Mouse (Mus musculus) forebrain, embryonic 16.5 days (tissue): ENCODE results near the gene Slc25a22. TPM values are rescaled to one million over a fixed set of nuclear protein-coding genes. Genes with fewer than 3 reads are reported as not detected.
A peak's percentile ranks its signal among the peaks of the same experiment; 100 is the strongest.

Experiments used
- ATAC-seq: fragments of 200-750 bp; cut with Nextera tagmentation; 2 replicates; pipeline ENCODE4 v1.8.0; 2017; ENCODE audit warnings: mild to moderate bottlenecking, moderate library complexity
- H3K27ac ChIP-seq: fragments of 300-500 bp; sonication (generic); 2 replicates; pipeline ENCODE4 v1.5.1; 2014; ENCODE audit warnings: low read length, control low read depth
- H3K27me3 ChIP-seq: fragments of 300-500 bp; sonication (generic); replicated peaks from 2 replicates; pipeline ENCODE4 v1.6.1; 2014; ENCODE audit warnings: low read length; ENCODE audit not compliant: control insufficient read depth, insufficient read depth
- H3K36me3 ChIP-seq: fragments of 300-500 bp; sonication (generic); 2 replicates; pipeline ENCODE4 v1.6.1; 2014; ENCODE audit not compliant: control insufficient read depth, insufficient read depth
- H3K4me1 ChIP-seq: fragments of 300-500 bp; sonication (generic); replicated peaks from 2 replicates; pipeline ENCODE4 v1.6.1; 2014; ENCODE audit warnings: low read length; ENCODE audit not compliant: control insufficient read depth, insufficient read depth
- H3K4me2 ChIP-seq: fragments of 300-500 bp; sonication (generic); 2 replicates; pipeline ENCODE4 v1.6.1; 2014; ENCODE audit warnings: mild to moderate bottlenecking, low read length, control low read depth
- H3K4me3 ChIP-seq: fragments of 300-500 bp; sonication (generic); replicated peaks from 2 replicates; pipeline ENCODE4 v1.5.1; 2014; ENCODE audit warnings: mild to moderate bottlenecking, low read length, control low read depth
- H3K9ac ChIP-seq: fragments of 300-500 bp; sonication (generic); replicated peaks from 2 replicates; pipeline ENCODE4 v1.6.1; 2014; ENCODE audit warnings: low read depth, low read length, control low read depth
- H3K9me3 ChIP-seq: fragments of 300-500 bp; sonication (generic); 2 replicates; pipeline ENCODE4 v1.6.1; 2016; ENCODE audit warnings: low read length; ENCODE audit not compliant: control insufficient read depth
- WGBS: fragments of 180-500 bp; shearing (Covaris S2); extraction: QIAGEN DNeasy Blood & Tissue Kit; methylation state at CpG from one replicate; pipeline ENCODE4 v1.1.7; 2014; 5-methylcytosine and 5-hydroxymethylcytosine counted together
- polyA plus RNA-seq: library from polyadenylated mRNA; unstranded; fragments of >200 nt; fragmentation: Nextera tagmentation; extraction: Ambion mirVana; gene quantifications from 2 replicates; pipeline ENCODE4 v1.2.1, GENCODE M21; 2015

Gene Slc25a22
- polyA plus RNA-seq, 1 experiment from 2014 or later, result 111 TPM

GRCm38 (mm10) chr7:141391625-141392551 lies 45.8 kb downstream of the Slc25a22 start, which contains the start of gene Taldo1:
Gene Taldo1 (plus strand): TSS chr7:141392199.
- Histone ChIP-seq H3K27ac (peak within 1 kb of the TSS; percentile 76), H3K36me3 (peaks cover 4% of the 10 kb centered on the region; the same call in 1 of the 2 replicates), H3K27me3 (no peaks in the 10 kb centered on the region), H3K4me2 (peak within 1 kb of the TSS; percentile 97), H3K4me1 (peaks cover 13% of the 10 kb centered on the region), H3K9me3 (no peaks in the 10 kb centered on the region), H3K9ac (peak within 1 kb of the TSS; percentile 87), H3K4me3 (peak within 1 kb of the TSS; percentile 79)
- peak; percentile 97 for ATAC-seq
- under 1% methylated on average over 57 of the region's 57 CpGs for WGBS

GRCm38 (mm10) chr7:141390326-141391259 lies 47.1 kb downstream of the Slc25a22 start:
- peaks cover 13% of the 10 kb centered on the region for H3K4me1 ChIP-seq
- no peaks in the 10 kb centered on the region for H3K9me3 ChIP-seq
- no peaks in the 10 kb centered on the region for H3K27me3 ChIP-seq
- H3K36me3 ChIP-seq, result no peaks in the 10 kb centered on the region
- H3K4me3 ChIP-seq, result no peak overlapping the region
- H3K9ac ChIP-seq, result no peak overlapping the region
- H3K4me2 ChIP-seq, result no peak overlapping the region
- no peak for ATAC-seq
- no peak overlapping the region for H3K27ac ChIP-seq
- 63% methylated on average over 9 of the region's 9 CpGs for WGBS

GRCm38 (mm10) chr7:141388487-141389109 lies 49.1 kb downstream of the Slc25a22 start:
- H3K4me1 ChIP-seq, result peaks cover 13% of the 10 kb centered on the region
- H3K27me3 ChIP-seq, result no peaks in the 10 kb centered on the region
- H3K4me2 ChIP-seq, result no peak overlapping the region
- no peak for ATAC-seq
- H3K9me3 ChIP-seq, result no peaks in the 10 kb centered on the region
- no peak overlapping the region for H3K27ac ChIP-seq
- H3K9ac ChIP-seq, result no peak overlapping the region
- no peak overlapping the region for H3K4me3 ChIP-seq
- 66% methylated on average over 3 of the region's 3 CpGs for WGBS
- H3K36me3 ChIP-seq, result no peaks in the 10 kb centered on the region

- H3K27ac ChIP-seq, result no peak overlapping the region
- peaks cover 10% of the 10 kb centered on the region for H3K4me1 ChIP-seq
- no peaks in the 10 kb centered on the region for H3K9me3 ChIP-seq
- no peak for ATAC-seq
- no peak overlapping the region for H3K4me3 ChIP-seq
- no peaks in the 10 kb centered on the region for H3K36me3 ChIP-seq
- 52% methylated on average over 2 of the region's 2 CpGs for WGBS
- H3K27me3 ChIP-seq, result no peaks in the 10 kb centered on the region
- no peak overlapping the region for H3K9ac ChIP-seq
- no peak overlapping the region for H3K4me2 ChIP-seq
Observed at GRCm38 (mm10) chr7:141387807-141388486, 49.7 kb downstream of the Slc25a22 start.

- no peak overlapping the region for H3K4me3 ChIP-seq
- 75% methylated on average over 4 of the region's 4 CpGs for WGBS
- H3K4me2 ChIP-seq, result no peak overlapping the region
- no peak for ATAC-seq
- no peaks in the 10 kb centered on the region for H3K9me3 ChIP-seq
- no peak overlapping the region for H3K9ac ChIP-seq
- H3K27me3 ChIP-seq, result no peaks in the 10 kb centered on the region
- no peaks in the 10 kb centered on the region for H3K4me1 ChIP-seq
- H3K36me3 ChIP-seq, result no peaks in the 10 kb centered on the region
- no peak overlapping the region for H3K27ac ChIP-seq
Observed at GRCm38 (mm10) chr7:141381068-141381835, 56.4 kb downstream of the Slc25a22 start.

Other genes with a start within 250 kb of the Slc25a22 start
- 105 and 113 TPM in 2 replicates for gene Hras, start 243.9 kb downstream of the Slc25a22 start, polyA plus RNA-seq
- 10.0 and 13.9 TPM in 2 replicates for gene Lrrc56, start 243.7 kb downstream of the Slc25a22 start, polyA plus RNA-seq
- 0.76 and 1.2 TPM in 2 replicates for gene Lmntd2, start 223.8 kb downstream of the Slc25a22 start, polyA plus RNA-seq
- 22.9 and 23.6 TPM in 2 replicates for gene Rassf7, start 222.0 kb downstream of the Slc25a22 start, polyA plus RNA-seq
- gene Phrf1, start 209.1 kb downstream of the Slc25a22 start, polyA plus RNA-seq, result 90.2 and 96.1 TPM in 2 replicates
- gene Irf7, start 171.4 kb downstream of the Slc25a22 start, polyA plus RNA-seq, result 0.76 and 1.9 TPM in 2 replicates
- not detected in 2 replicates for gene Cdhr5, start 161.1 kb downstream of the Slc25a22 start, polyA plus RNA-seq
- gene Sct, start 158.8 kb downstream of the Slc25a22 start, polyA plus RNA-seq, result 0.55 and 2.0 TPM in 2 replicates
- 0.47 and 0.52 TPM in 2 replicates for gene Drd4, start 145.9 kb downstream of the Slc25a22 start, polyA plus RNA-seq
- gene Deaf1, start 110.2 kb downstream of the Slc25a22 start, polyA plus RNA-seq, result 144 and 164 TPM in 2 replicates
- 53.6 and 62.2 TPM in 2 replicates for gene Tmem80, start 110.2 kb downstream of the Slc25a22 start, polyA plus RNA-seq
- 0.67 and 0.93 TPM in 2 replicates for gene Eps8l2, start 99.0 kb downstream of the Slc25a22 start, polyA plus RNA-seq
- 342 and 375 TPM in 2 replicates for gene Taldo1, start 45.7 kb downstream of the Slc25a22 start, polyA plus RNA-seq
- 56.4 and 65.9 TPM in 2 replicates for gene Gatd1, start 23.8 kb downstream of the Slc25a22 start, polyA plus RNA-seq
- 52.4 and 70.3 TPM in 2 replicates for gene Cend1, start 8.4 kb downstream of the Slc25a22 start, polyA plus RNA-seq
- gene Pidd1, start 6.1 kb upstream of the Slc25a22 start, polyA plus RNA-seq, result 7.9 and 9.9 TPM in 2 replicates
- 684 and 749 TPM in 2 replicates for gene Rplp2, start 9.5 kb upstream of the Slc25a22 start, polyA plus RNA-seq
- 20.5 and 23.2 TPM in 2 replicates for gene Pnpla2, start 17.3 kb upstream of the Slc25a22 start, polyA plus RNA-seq
- gene Cracr2b, start 23.2 kb upstream of the Slc25a22 start, polyA plus RNA-seq, result 5.2 and 5.3 TPM in 2 replicates
- 20.8 TPM in 2 replicates for gene Cd151, start 29.5 kb upstream of the Slc25a22 start, polyA plus RNA-seq
- 60.7 and 61.9 TPM in 2 replicates for gene Polr2l, start 37.2 kb upstream of the Slc25a22 start, polyA plus RNA-seq
- 29.8 and 31.8 TPM in 2 replicates for gene Tspan4, start 37.3 kb upstream of the Slc25a22 start, polyA plus RNA-seq
- 31.2 and 35.6 TPM in 2 replicates for gene Chid1, start 102.0 kb upstream of the Slc25a22 start, polyA plus RNA-seq
- 123 TPM in 2 replicates for gene Ap2a2, start 124.3 kb upstream of the Slc25a22 start, polyA plus RNA-seq
- gene Muc6, start 217.4 kb upstream of the Slc25a22 start, polyA plus RNA-seq, result 0.15 and 0.20 TPM in 2 replicates